Mouse (Mus musculus): ENCODE data around the gene Ddx3y.

DNA sequence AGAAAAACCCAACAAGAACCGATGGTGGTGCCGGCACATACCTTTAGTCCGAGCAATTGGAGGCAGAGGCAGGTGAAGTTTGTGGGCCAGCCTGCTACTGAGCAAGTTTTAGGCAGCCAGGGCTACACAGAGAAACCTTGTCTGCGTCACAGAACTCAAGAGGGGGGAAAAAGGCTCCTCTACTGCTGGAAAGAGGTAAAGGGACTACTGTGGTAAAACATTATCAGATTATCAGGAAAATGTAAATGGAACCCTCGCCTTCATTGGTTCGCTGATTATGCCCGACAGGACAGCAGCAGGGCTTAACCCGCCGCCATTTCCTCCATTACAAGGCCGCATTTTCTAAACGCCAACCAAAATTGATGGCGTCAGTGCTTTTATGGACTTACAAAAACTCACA is 694 bp downstream of the Ddx3y start:
- TF ChIP-seq CTCF (IDR thresholded peaks at IDR 0.05; ENCODE audit: insufficient read depth, low read depth, low read length) (no peak), POLR2A (IDR thresholded peaks at IDR 0.05; ENCODE audit: insufficient read depth, low read depth, low read length) (no peak)

All from olfactory bulb, adult 2 months (tissue).